Mouse (Mus musculus) Patski (cell line): ENCODE data around the gene Bicd1. TPM values are rescaled to one million over a fixed set of nuclear protein-coding genes. Genes with fewer than 3 reads are reported as not detected.
"Not testable (repeated sequence)": the region's sequence is repeated elsewhere in the genome, so short reads cannot be mapped to it uniquely, and the experiment has no call there.

ENCODE experiments used
- ATAC-seq: fragments of 100-300 bp; one replicate; pipeline ENCODE4 v1.8.0; 2021
- CTCF ChIA-PET: fragments of 350-600 bp; sonication (Branson Sonifier 250); formaldehyde crosslinking; loops from one replicate; lab custom pipeline; 2022; ENCODE audit warnings: inconsistent platforms; lab: Charles Lee
- POLR2A ChIA-PET: fragments of 350-600 bp; sonication (Branson Sonifier 250); formaldehyde crosslinking; loops from one replicate; lab custom pipeline; 2022; ENCODE audit warnings: antibody characterized with exemption, inconsistent platforms; lab: Charles Lee
- DNase-seq: peaks from one replicate; pipeline ENCODE4 v3.0.0-alpha.2; 2011; ENCODE audit warnings: low read depth, low spot score
- H3K27me3 ChIP-seq: fragments of 371-371 bp; one replicate; pipeline ENCODE4 v1.5.1; 2021
- CTCF ChIP-seq: fragments of 100-300 bp; IDR thresholded peaks from one replicate; pipeline ENCODE4 v1.5.1; 2021
- in situ Hi-C: fragments of 300-500 bp; cut with MboI; formaldehyde crosslinking; loops from 3 replicates; pipeline ENCODE4 v1.11.1; 2018; ENCODE audit warnings: low pct_unique_long_range_greater_than_20kb, mixed read lengths
- polyA plus RNA-seq: library from polyadenylated mRNA; unstranded; gene quantifications from one replicate; pipeline ENCODE4 v1.2.3, GENCODE M21; 2021

Bicd1 gene
- 10.6 TPM for polyA plus RNA-seq

DNA sequence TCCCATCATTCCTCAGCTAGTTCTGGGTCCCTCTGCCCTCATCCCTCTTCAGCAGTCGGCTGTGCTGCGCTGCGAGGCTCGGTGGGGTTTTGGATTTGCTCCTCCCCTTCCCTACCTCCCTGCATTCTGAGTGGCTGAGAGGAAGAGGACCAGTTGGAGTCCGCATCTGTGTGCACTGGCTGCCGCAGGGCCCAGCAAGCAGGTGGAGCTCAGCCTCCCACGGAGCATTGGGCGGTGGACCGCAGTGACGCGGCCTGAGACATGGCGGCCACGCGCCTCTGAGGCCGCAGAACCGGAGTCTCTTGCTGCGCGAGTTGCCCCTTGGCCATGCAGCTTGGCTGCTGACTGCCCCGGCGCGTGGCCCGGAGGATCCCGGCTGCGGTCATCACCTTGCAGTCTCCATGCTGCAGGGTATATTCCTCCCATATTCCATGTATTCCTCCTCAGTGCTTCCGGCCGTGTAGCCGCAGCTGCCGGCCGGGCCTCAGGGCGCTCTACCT, at the start of gene Bicd1:
Gene Bicd1, plus strand, starts transcription at position 54 of the 500 bp plus-strand sequence.
- peak; percentile 98 for ATAC-seq
- ChIA-PET CTCF (interaction anchor here (1.0 to 1.8 kb wide), 2 partner anchors 9 to 289 kb away, joined by 3 to 8 read pairs; no protein-coding TSS in a partner anchor), POLR2A (interaction anchor here (1.3 kb wide), 1 partner anchor 9 kb away, joined by 4 read pairs; no protein-coding TSS in a partner anchor)
- no peak for DNase-seq
- in situ Hi-C loops: no loop called here
- H3K27me3 ChIP-seq: no peaks in the 10 kb centered on the region
- TF ChIP-seq CTCF: no peak

GRCm38 (mm10) chr6:149362533-149362932, 46.2 kb upstream of the Bicd1 start:
- CTCF ChIA-PET, ATAC-seq, in situ Hi-C loops, POLR2A ChIA-PET, H3K27me3 ChIP-seq, DNase-seq: not testable (repeated sequence)

DNA sequence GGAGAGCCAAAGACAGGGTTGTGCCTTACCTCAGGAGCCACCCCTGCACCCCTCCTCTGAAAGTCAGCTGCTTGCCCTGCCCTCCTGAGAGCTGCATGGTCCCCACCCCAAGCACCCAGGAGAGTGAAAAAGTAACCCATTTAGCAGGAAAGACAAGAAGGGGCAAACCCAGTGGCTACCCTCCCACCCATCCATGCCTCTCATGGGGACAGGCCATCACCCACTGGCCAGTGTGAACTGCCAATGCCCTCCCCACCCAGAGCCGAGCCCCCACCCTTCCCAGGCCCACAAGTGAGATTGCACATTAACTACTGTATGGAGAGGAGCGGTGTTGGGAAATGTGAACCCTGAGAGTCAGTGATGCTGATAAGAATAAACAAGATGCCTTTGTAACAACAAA, 42.7 kb upstream of the Bicd1 start:
- CTCF ChIA-PET, DNase-seq, in situ Hi-C loops, H3K27me3 ChIP-seq: not testable (repeated sequence)
- POLR2A ChIA-PET: interaction anchor here (0.5 kb wide), 2 partner anchors 27 to 49 kb away, joined by 3 to 4 read pairs; no protein-coding TSS in a partner anchor
- ATAC-seq: peak; percentile 72

- no peak for DNase-seq
- ChIA-PET POLR2A (interaction anchor here (0.5 kb wide), 2 partner anchors 28 to 49 kb away, joined by 3 to 4 read pairs; no protein-coding TSS in a partner anchor), CTCF (no interaction called here)
- in situ Hi-C loops: no loop called here
- TF ChIP-seq CTCF: no peak
- H3K27me3 ChIP-seq: no peaks in the 10 kb centered on the region
- ATAC-seq: peak; percentile 57
Observed at GRCm38 (mm10) chr6:149366403-149366802, 42.3 kb upstream of the Bicd1 start.

- in situ Hi-C loops: loop anchor here (5.0 to 10.0 kb wide), 3 partner anchors 38 to 370 kb away; no protein-coding TSS in a partner anchor
- CTCF ChIA-PET: interaction anchor here (0.7 to 1.5 kb wide), 9 partner anchors 40 to 255 kb away, joined by 3 to 6 read pairs (median 5); partner anchors contain the start of gene Amn1
- ATAC-seq (peak; percentile 93), DNase-seq (peak; percentile 60)
- TF ChIP-seq CTCF: peak; percentile 84
- POLR2A ChIA-PET: interaction anchor here (0.9 kb wide), 1 partner anchor 65 kb away, joined by 4 read pairs; no protein-coding TSS in a partner anchor
- no peaks in the 10 kb centered on the region for H3K27me3 ChIP-seq
Observed at GRCm38 (mm10) chr6:149374986-149375457, 33.7 kb upstream of the Bicd1 start.

DNA sequence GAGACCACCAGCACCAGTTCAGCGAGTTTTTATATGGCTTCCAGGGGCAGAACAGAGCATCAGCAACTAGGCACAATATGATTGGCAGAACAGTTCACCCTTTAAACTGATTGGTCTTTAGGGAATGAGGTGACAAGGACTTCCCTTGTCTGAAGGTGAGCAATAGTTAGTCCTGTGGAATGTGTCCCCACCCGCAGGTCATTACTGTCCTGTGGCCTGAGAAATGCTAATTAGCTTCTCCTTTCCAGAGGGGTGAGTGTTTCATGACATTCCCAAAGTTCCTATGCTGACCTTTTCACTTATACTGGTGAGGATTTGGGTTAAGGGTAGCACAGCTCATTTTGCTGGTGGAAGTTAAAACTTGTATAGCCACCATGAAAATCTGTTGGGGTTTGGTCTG, 25.2 kb upstream of the Bicd1 start:
- POLR2A ChIA-PET: no interaction called here
- in situ Hi-C loops: no loop called here
- H3K27me3 ChIP-seq: no peaks in the 10 kb centered on the region
- CTCF ChIA-PET: interaction anchor here (1.4 kb wide), 1 partner anchor 253 kb away, joined by 3 read pairs; no protein-coding TSS in a partner anchor
- no peak for ATAC-seq
- no peak for DNase-seq
- no peak for TF ChIP-seq CTCF

- in situ Hi-C loops: no loop called here
- H3K27me3 ChIP-seq: no peaks in the 10 kb centered on the region
- ChIA-PET CTCF (no interaction called here), POLR2A (no interaction called here)
- TF ChIP-seq CTCF: no peak
- ATAC-seq (no peak), DNase-seq (no peak)
Observed at GRCm38 (mm10) chr6:149386389-149386788, 22.3 kb upstream of the Bicd1 start.

- POLR2A ChIA-PET, ATAC-seq, in situ Hi-C loops, DNase-seq, H3K27me3 ChIP-seq: not testable (repeated sequence)
- CTCF ChIA-PET: interaction anchor here (1.0 kb wide), 1 partner anchor 17 kb away, joined by 3 read pairs; no protein-coding TSS in a partner anchor
- TF ChIP-seq CTCF: peak; percentile 21
Observed at GRCm38 (mm10) chr6:149389626-149390025, 19.1 kb upstream of the Bicd1 start.

DNA sequence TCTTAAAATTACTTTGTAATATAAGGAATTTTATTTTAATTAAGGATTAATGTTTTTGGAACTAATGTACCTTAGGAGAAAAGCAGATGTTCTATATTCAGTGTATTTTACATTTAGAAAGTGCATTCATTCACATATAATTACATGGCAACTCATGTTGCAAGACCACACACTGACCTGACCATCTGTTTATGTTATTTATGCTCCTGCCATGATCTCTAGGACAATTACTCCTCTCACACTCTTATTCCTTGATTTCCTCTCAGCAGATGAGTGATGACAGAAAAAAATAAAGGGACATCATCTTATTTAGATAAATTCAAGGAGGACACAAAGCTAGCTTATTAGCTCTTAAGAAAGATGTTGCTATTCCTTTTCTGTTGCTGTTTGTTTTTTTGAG, 9.3 kb upstream of the Bicd1 start:
- H3K27me3 ChIP-seq: no peaks in the 10 kb centered on the region
- DNase-seq: no peak
- ATAC-seq: no peak
- ChIA-PET CTCF (interaction anchor here (1.0 to 1.7 kb wide), 3 partner anchors 9 to 21 kb away, joined by 3 to 8 read pairs (median 5); partner anchors contain the start of gene Bicd1), POLR2A (interaction anchor here (1.6 kb wide), 1 partner anchor 10 kb away, joined by 4 read pairs; the partner anchor contains the start of gene Bicd1)
- in situ Hi-C loops: no loop called here
- no peak for TF ChIP-seq CTCF

GRCm38 (mm10) chr6:149409341-149409740, 655 bp downstream of the Bicd1 start:
- no peak for TF ChIP-seq CTCF
- CTCF ChIA-PET: interaction anchor here (1.0 to 1.8 kb wide), 2 partner anchors 10 to 290 kb away, joined by 3 to 8 read pairs; no protein-coding TSS in a partner anchor
- H3K27me3 ChIP-seq: no peaks in the 10 kb centered on the region
- DNase-seq (no peak), ATAC-seq (peak; percentile 41)
- in situ Hi-C loops: no loop called here
- POLR2A ChIA-PET: interaction anchor here (1.3 kb wide), 1 partner anchor 9 kb away, joined by 4 read pairs; no protein-coding TSS in a partner anchor

DNA sequence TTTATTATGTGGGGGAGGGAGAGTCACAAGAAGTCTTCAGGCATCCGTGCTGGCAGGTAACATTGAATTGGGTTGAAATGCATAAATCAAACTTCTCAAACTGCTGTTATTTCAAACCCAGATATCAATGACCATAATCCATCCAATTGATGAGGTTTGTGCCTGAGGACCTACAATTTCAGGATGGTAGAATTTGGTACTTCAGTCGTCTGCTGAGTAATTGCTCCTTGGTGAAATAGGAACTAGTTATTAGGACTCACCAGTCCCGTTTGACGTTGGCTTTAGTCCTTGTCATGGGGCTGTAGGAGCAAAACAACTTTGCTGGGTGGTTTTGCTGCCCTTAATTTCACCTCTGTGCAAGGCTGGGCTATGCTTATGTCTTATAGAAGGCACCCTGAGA, 1.2 kb downstream of the Bicd1 start:
- POLR2A ChIA-PET: interaction anchor here (1.3 kb wide), 1 partner anchor 10 kb away, joined by 4 read pairs; no protein-coding TSS in a partner anchor
- CTCF ChIA-PET: interaction anchor here (1.0 kb wide), 1 partner anchor 290 kb away, joined by 3 read pairs; no protein-coding TSS in a partner anchor
- ATAC-seq: no peak
- TF ChIP-seq CTCF: no peak
- in situ Hi-C loops: no loop called here
- DNase-seq: no peak
- H3K27me3 ChIP-seq: no peaks in the 10 kb centered on the region
